Mouse (Mus musculus) MEL (cell line): Measurements from ENCODE around the gene Ipo13. TPM values are rescaled to one million over a fixed set of nuclear protein-coding genes. Genes with fewer than 3 reads are reported as not detected.
A peak's percentile ranks its signal among the peaks of the same experiment; 100 is the strongest.

Experiments used
- DNase-seq: peaks from one replicate; pipeline ENCODE4 v3.0.0; 2011; ENCODE audit warnings: low read depth, low spot score
- H3K27ac ChIP-seq: 2 replicates; pipeline ENCODE4 v1.5.1; 2012; ENCODE audit warnings: low read depth, mild to moderate bottlenecking, control low read depth, low read length, moderate library complexity; ENCODE audit not compliant: control insufficient read depth
- H3K27me3 ChIP-seq, 2 experiments: fragments of 150-350 bp in 1 of 2; sonication (generic) in 1 of 2; 2 replicates each; pipeline ENCODE4 v1.6.1; 2012; ENCODE audit warnings: low read length in 2 of 2, mild to moderate bottlenecking in 2 of 2, improper control_type of control experiment in 1 of 2, moderate library complexity in 1 of 2; ENCODE audit not compliant: insufficient read depth in 2 of 2, control insufficient read depth in 1 of 2
- H3K36me3 ChIP-seq, 2 experiments: 2 replicates each; pipeline ENCODE4 v1.6.1; 2012 to 2014; ENCODE audit warnings: low read length in 2 of 2, improper control_type of control experiment in 1 of 2, inconsistent platforms in 1 of 2, mild to moderate bottlenecking in 1 of 2; ENCODE audit not compliant: insufficient read depth in 2 of 2, control insufficient read depth in 1 of 2
- H3K4me1 ChIP-seq, 2 experiments: fragments of 150-350 bp in 1 of 2; sonication (generic) in 1 of 2; 2 replicates each; pipeline ENCODE4 v1.6.1; 2012; ENCODE audit warnings: low read length in 2 of 2, improper control_type of control experiment in 1 of 2, mild to moderate bottlenecking in 1 of 2; ENCODE audit not compliant: insufficient read depth in 2 of 2, control insufficient read depth in 1 of 2
- H3K4me3 ChIP-seq, 2 experiments: fragments of 150-350 bp in 1 of 2; sonication (generic) in 1 of 2; 2 replicates each; pipeline ENCODE4 v1.5.1; 2012; ENCODE audit warnings: low read depth in 2 of 2, low read length in 2 of 2, mild to moderate bottlenecking in 2 of 2, moderate library complexity in 2 of 2, control low read depth in 1 of 2, improper control_type of control experiment in 1 of 2; ENCODE audit not compliant: control insufficient read depth in 1 of 2, insufficient read depth in 1 of 2
- H3K79me2 ChIP-seq: 2 replicates; pipeline ENCODE4 v1.6.1; 2012; ENCODE audit warnings: mild to moderate bottlenecking, low read length, moderate library complexity; ENCODE audit not compliant: control insufficient read depth, poor library complexity, insufficient read depth
- H3K9ac ChIP-seq: 2 replicates; pipeline ENCODE4 v1.6.1; 2012; ENCODE audit warnings: low read depth, mild to moderate bottlenecking, control low read depth, low read length, moderate library complexity; ENCODE audit not compliant: control insufficient read depth, poor library complexity, severe bottlenecking
- H3K9me3 ChIP-seq: fragments of 150-350 bp; sonication (generic); replicated peaks from 2 replicates; pipeline ENCODE4 v1.6.1; 2012; ENCODE audit warnings: mild to moderate bottlenecking, low read length, improper control_type of control experiment, moderate library complexity; ENCODE audit not compliant: insufficient read depth
- BHLHE40 ChIP-seq: IDR thresholded peaks from 2 replicates; pipeline ENCODE4 v1.6.1; 2012; ENCODE audit warnings: low read depth, mild to moderate bottlenecking, inconsistent platforms, low read length, improper control_type of control experiment, borderline replicate concordance
- CHD1 ChIP-seq: IDR thresholded peaks from 2 replicates; pipeline ENCODE4 v1.6.1; 2012; ENCODE audit warnings: low read depth, mild to moderate bottlenecking, inconsistent platforms, low read length, improper control_type of control experiment
- CHD2 ChIP-seq: IDR thresholded peaks from 2 replicates; pipeline ENCODE4 v1.6.1; 2011; ENCODE audit warnings: low read length, improper control_type of control experiment
- E2F4 ChIP-seq: IDR thresholded peaks from 2 replicates; pipeline ENCODE4 v1.6.1; 2011; ENCODE audit warnings: low read depth, low read length, improper control_type of control experiment, borderline replicate concordance
- ELF1 ChIP-seq: IDR thresholded peaks from 2 replicates; pipeline ENCODE4 v1.6.1; 2014; ENCODE audit warnings: low read depth, mild to moderate bottlenecking, inconsistent platforms, low read length, improper control_type of control experiment, moderate library complexity
- GABPA ChIP-seq: IDR thresholded peaks from 2 replicates; pipeline ENCODE4 v1.6.1; 2012; ENCODE audit warnings: low read depth, mild to moderate bottlenecking, inconsistent platforms, low read length, improper control_type of control experiment, moderate library complexity
- GATA1 ChIP-seq: IDR thresholded peaks from 2 replicates; pipeline ENCODE4 v1.6.1; 2011; ENCODE audit warnings: low read depth, low read length, improper control_type of control experiment
- HCFC1 ChIP-seq: IDR thresholded peaks from 2 replicates; pipeline ENCODE4 v1.6.1; 2012; ENCODE audit warnings: low read depth, mild to moderate bottlenecking, inconsistent platforms, low read length, improper control_type of control experiment, moderate library complexity
- JUND ChIP-seq: IDR thresholded peaks from 2 replicates; pipeline ENCODE4 v1.6.1; 2011; ENCODE audit warnings: low read depth, mild to moderate bottlenecking, improper control_type of control experiment, low read length
- KAT2A ChIP-seq: conservative IDR thresholded peaks from 2 replicates; pipeline ENCODE4 v1.6.1; 2012; ENCODE audit warnings: low read depth, low read length, improper control_type of control experiment, inconsistent platforms
- MAFK ChIP-seq: IDR thresholded peaks from 2 replicates; pipeline ENCODE4 v1.6.1; 2011; ENCODE audit warnings: low read depth, mild to moderate bottlenecking, low read length, improper control_type of control experiment, borderline replicate concordance
- MAX ChIP-seq: IDR thresholded peaks from 2 replicates; pipeline ENCODE4 v1.6.1; 2011; ENCODE audit warnings: low read length, improper control_type of control experiment
- MAZ ChIP-seq: IDR thresholded peaks from 2 replicates; pipeline ENCODE4 v1.6.1; 2012; ENCODE audit warnings: low read depth, mild to moderate bottlenecking, inconsistent platforms, low read length, improper control_type of control experiment
- MEF2A ChIP-seq: IDR thresholded peaks from 2 replicates; pipeline ENCODE4 v1.6.1; 2014; ENCODE audit warnings: low read depth, mild to moderate bottlenecking, inconsistent platforms, low read length, improper control_type of control experiment; ENCODE audit not compliant: poor library complexity, insufficient replicate concordance, severe bottlenecking; ENCODE audit errors: extremely low read depth
- MXI1 ChIP-seq: IDR thresholded peaks from 2 replicates; pipeline ENCODE4 v1.6.1; 2011; ENCODE audit warnings: mild to moderate bottlenecking, low read depth, low read length, improper control_type of control experiment
- MYB ChIP-seq: IDR thresholded peaks from 2 replicates; pipeline ENCODE4 v1.6.1; 2011; ENCODE audit warnings: mild to moderate bottlenecking, low read depth, low read length, improper control_type of control experiment
- MYC ChIP-seq: IDR thresholded peaks from 2 replicates; pipeline ENCODE4 v1.6.1; 2011; ENCODE audit warnings: low read depth, mild to moderate bottlenecking, low read length, improper control_type of control experiment, moderate library complexity
- NELFE ChIP-seq: IDR thresholded peaks from 2 replicates; pipeline ENCODE4 v1.6.1; 2011; ENCODE audit warnings: low read depth, low read length, improper control_type of control experiment
- POLR2A ChIP-seq, 2 experiments: IDR thresholded peaks; 2 replicates each; pipeline ENCODE4 v1.6.1; 2011 to 2012; ENCODE audit warnings: low read length in 2 of 2, mild to moderate bottlenecking in 2 of 2, control low read depth in 1 of 2, improper control_type of control experiment in 1 of 2, low read depth in 1 of 2, moderate library complexity in 1 of 2; ENCODE audit not compliant: control insufficient read depth in 1 of 2, insufficient read depth in 1 of 2, poor library complexity in 1 of 2
- POLR2AphosphoS5 ChIP-seq: IDR thresholded peaks from 2 replicates; pipeline ENCODE4 v1.6.1; 2012; ENCODE audit warnings: low read depth, borderline replicate concordance, mild to moderate bottlenecking, inconsistent platforms, low read length, moderate library complexity, mixed read lengths
- RCOR1 ChIP-seq: IDR thresholded peaks from 2 replicates; pipeline ENCODE4 v1.6.1; 2012; ENCODE audit warnings: low read depth, mild to moderate bottlenecking, inconsistent platforms, low read length, improper control_type of control experiment
- SIN3A ChIP-seq: IDR thresholded peaks from 2 replicates; pipeline ENCODE4 v1.6.1; 2012; ENCODE audit warnings: low read length, improper control_type of control experiment, inconsistent platforms
- SMC3 ChIP-seq: IDR thresholded peaks from 2 replicates; pipeline ENCODE4 v1.6.1; 2011; ENCODE audit warnings: low read depth, low read length, improper control_type of control experiment
- TAL1 ChIP-seq: IDR thresholded peaks from 2 replicates; pipeline ENCODE4 v1.6.1; 2012; ENCODE audit warnings: mild to moderate bottlenecking, inconsistent platforms, low read length, moderate library complexity, mixed read lengths
- TBP ChIP-seq: IDR thresholded peaks from 2 replicates; pipeline ENCODE4 v1.8.0; 2011; ENCODE audit warnings: low read depth, low read length, improper control_type of control experiment
- USF1 ChIP-seq: IDR thresholded peaks from 2 replicates; pipeline ENCODE4 v1.6.1; 2014; ENCODE audit warnings: low read depth, mild to moderate bottlenecking, inconsistent platforms, low read length, improper control_type of control experiment, moderate library complexity
- USF2 ChIP-seq, 2 experiments: IDR thresholded peaks; 2 replicates each; pipeline ENCODE4 v1.6.1; 2011 to 2012; ENCODE audit warnings: improper control_type of control experiment in 2 of 2, low read length in 2 of 2, borderline replicate concordance in 1 of 2, inconsistent platforms in 1 of 2, low read depth in 1 of 2, mild to moderate bottlenecking in 1 of 2; ENCODE audit not compliant: insufficient read depth in 1 of 2
- ZC3H11A ChIP-seq: IDR thresholded peaks from 2 replicates; pipeline ENCODE4 v1.6.1; 2012; ENCODE audit warnings: low read depth, mild to moderate bottlenecking, inconsistent platforms, low read length, improper control_type of control experiment
- ZKSCAN1 ChIP-seq: IDR thresholded peaks from 2 replicates; pipeline ENCODE4 v1.6.1; 2012; ENCODE audit warnings: low read depth, mild to moderate bottlenecking, inconsistent platforms, low read length, improper control_type of control experiment, moderate library complexity
- ZMIZ1 ChIP-seq: IDR thresholded peaks from 2 replicates; pipeline ENCODE4 v1.6.1; 2012; ENCODE audit warnings: low read depth, mild to moderate bottlenecking, inconsistent platforms, low read length, improper control_type of control experiment, moderate library complexity
- ZNF384 ChIP-seq: IDR thresholded peaks from 2 replicates; pipeline ENCODE4 v1.6.1; 2012; ENCODE audit warnings: low read depth, mild to moderate bottlenecking, inconsistent platforms, low read length, improper control_type of control experiment
- polyA plus RNA-seq, 2 experiments: library from polyadenylated mRNA; stranded (reverse) in 1 of 2; unstranded in 1 of 2; fragments of >175 nt in 1 of 2; fragments of >200 nt in 1 of 2; gene quantifications; 2 replicates each; pipeline versions ENCODE4 v1.2.1 to v1.2.4; 2012; ENCODE audit warnings: low replicate concordance in 2 of 2, low read depth in 1 of 2; ENCODE audit not compliant: insufficient read length in 2 of 2, insufficient read depth in 1 of 2, missing spikeins in 1 of 2
- total RNA-seq: library from RNA; depleted of rRNA; stranded (reverse); fragments of 300-350 nt; gene quantifications from 2 replicates; pipeline ENCODE4 v1.2.3, GENCODE M21; 2012

Gene Ipo13
- total and polyA plus RNA-seq, 3 experiments = 39.5 to 88.0 TPM; not detected in 1

DNA sequence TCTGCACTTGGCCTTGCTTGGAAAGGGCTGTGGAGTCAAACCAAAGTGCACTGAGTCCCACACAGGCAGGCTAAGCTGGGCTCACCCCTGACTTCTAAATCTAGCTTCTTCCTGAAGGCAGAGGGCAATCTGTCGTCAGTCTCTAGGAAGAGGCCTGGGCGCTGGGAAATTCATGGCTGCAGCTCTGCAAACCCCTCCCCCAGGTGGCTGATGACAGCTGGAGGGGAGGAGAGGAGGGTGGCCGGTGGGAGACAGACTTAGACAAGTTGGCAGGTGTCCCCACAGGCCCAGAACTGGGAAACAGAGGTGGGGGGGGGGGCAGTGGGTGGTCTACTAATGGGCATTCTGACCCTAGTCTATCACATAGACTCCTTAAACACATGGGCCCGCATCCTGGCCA, 42.7 kb upstream of the Ipo13 start:
- Histone ChIP-seq H3K9me3 (no peaks in the 10 kb centered on the region), H3K79me2 (no peaks in the 10 kb centered on the region)
- TF ChIP-seq NELFE = no peak
- TF ChIP-seq SMC3 = no peak
- TF ChIP-seq TBP = no peak
- no peak for TF ChIP-seq ZC3H11A
- TF ChIP-seq USF2 (IDR thresholded peaks at IDR 0.05; ENCODE audit: borderline replicate concordance in 1 of 2, insufficient read depth in 1 of 2, low read depth in 1 of 2, low read length in 2 of 2) = no peak
- TF ChIP-seq RCOR1 = no peak
- no peak for TF ChIP-seq MAX
- no peak for TF ChIP-seq TAL1
- TF ChIP-seq ELF1 = no peak
- TF ChIP-seq HCFC1 = no peak
- no peak for TF ChIP-seq MXI1
- no peak for TF ChIP-seq ZKSCAN1
- no peak for TF ChIP-seq SIN3A
- TF ChIP-seq, all 39 proteins: peak for 0

DNA sequence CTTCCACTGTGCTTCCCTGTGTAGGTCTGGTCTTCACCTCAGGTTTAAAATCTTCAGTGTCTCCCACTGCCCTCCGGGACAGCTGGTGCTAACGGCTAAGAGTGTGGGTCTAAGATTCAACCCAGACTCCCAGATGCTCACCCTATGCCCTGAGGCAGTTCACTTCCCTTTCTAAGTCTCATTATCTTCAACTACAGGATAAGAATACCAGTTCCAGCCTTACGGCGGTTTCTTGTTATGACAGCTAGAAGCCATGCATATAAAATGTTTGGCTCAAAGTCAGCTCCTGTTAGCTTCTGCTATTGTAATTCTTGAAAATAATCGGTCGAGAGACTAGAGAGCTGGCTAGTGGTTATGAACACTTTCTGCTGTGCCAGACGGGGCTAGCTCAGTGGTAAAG, 32.7 kb upstream of the Ipo13 start:
- H3K36me3 ChIP-seq = peaks cover 0 to 15% of the 10 kb centered on the region in 2 experiments; a peak in 2 of 4 replicates
- H3K27ac ChIP-seq = peak overlapping the region; percentile 85
- H3K4me3 ChIP-seq = peak overlapping the region; percentile 45
- peaks cover 12 to 19% of the 10 kb centered on the region in 2 experiments for H3K4me1 ChIP-seq
- no peaks in the 10 kb centered on the region for H3K79me2 ChIP-seq
- no peaks in the 10 kb centered on the region for H3K27me3 ChIP-seq
- peak; percentile 91 for DNase-seq
- H3K9ac ChIP-seq = peak overlapping the region; percentile 43
- H3K9me3 ChIP-seq = no peaks in the 10 kb centered on the region
- no peak for TF ChIP-seq MEF2A
- peak; percentile 63; the same call in 1 of the 2 replicates for TF ChIP-seq TBP
- TF ChIP-seq POLR2AphosphoS5 = no peak
- no peak for TF ChIP-seq CHD1
- peak; percentile 80 for TF ChIP-seq MXI1
- TF ChIP-seq ELF1 = 0 out of 2 replicates have a peak, but pooled peaks have one; percentile 26
- no peak for TF ChIP-seq ZC3H11A
- TF ChIP-seq MAFK = no peak
- TF ChIP-seq RCOR1 = peak; percentile 85
- peak; percentile 80 for TF ChIP-seq MYB
- no peak for TF ChIP-seq GABPA
- TF ChIP-seq NELFE = no peak
- peak; percentile 60; the same call in 1 of the 2 replicates for TF ChIP-seq MYC
- no peak for TF ChIP-seq JUND
- TF ChIP-seq BHLHE40 = no peak; the same call in 1 of the 2 replicates
- peak; percentile 76 for TF ChIP-seq GATA1
- no peak for TF ChIP-seq E2F4
- TF ChIP-seq KAT2A = no peak
- 0 out of 2 replicates have a peak, but pooled peaks have one; percentile 50 for TF ChIP-seq HCFC1
- no peak for TF ChIP-seq POLR2A (IDR thresholded peaks at IDR 0.05; ENCODE audit: control insufficient read depth in 1 of 2, insufficient read depth in 1 of 2, low read depth in 1 of 2, low read length in 2 of 2, poor library complexity in 1 of 2)
- TF ChIP-seq ZNF384 = no peak
- 0 out of 2 replicates have a peak, but pooled peaks have one; percentile 35 for TF ChIP-seq MAZ
- no peak for TF ChIP-seq ZMIZ1
- TF ChIP-seq USF1 = no peak
- no peak for TF ChIP-seq USF2 (IDR thresholded peaks at IDR 0.05; ENCODE audit: borderline replicate concordance in 1 of 2, insufficient read depth in 1 of 2, low read depth in 1 of 2, low read length in 2 of 2)
- TF ChIP-seq CHD2 = no peak

More for the DNA sequence above, 42.7 kb upstream of the Ipo13 start:
- H3K4me1 ChIP-seq = no peaks in the 10 kb centered on the region
- H3K27me3 ChIP-seq = no peaks in the 10 kb centered on the region
- H3K4me3 ChIP-seq = no peak overlapping the region
- no peaks in the 10 kb centered on the region; a peak in 1 of 4 replicates for H3K36me3 ChIP-seq
- H3K9ac ChIP-seq = no peak overlapping the region
- H3K27ac ChIP-seq = no peak overlapping the region
- no peak for DNase-seq
